Mouse (Mus musculus): ENCODE data around the gene Ppp1r3e. TPM values are rescaled to one million over a fixed set of nuclear protein-coding genes. Genes with fewer than 3 reads are reported as not detected.

Ppp1r3e gene
- polyA plus RNA-seq, 1 experiment: 26.7 TPM

Other genes starting within 250 kb of the Ppp1r3e start
- not detected in 2 replicates for gene Gm17606, start 236.6 kb downstream of the Ppp1r3e start, polyA plus RNA-seq (2012; rRNA removed)
- gene Cdh24, start 236.2 kb downstream of the Ppp1r3e start, polyA plus RNA-seq (2012; rRNA removed): 3.8 and 5.4 TPM in 2 replicates
- gene 1700123O20Rik, start 191.3 kb downstream of the Ppp1r3e start, polyA plus RNA-seq (2012; rRNA removed): 57.6 and 61.5 TPM in 2 replicates
- 94.9 and 98.3 TPM in 2 replicates for gene Acin1, start 190.6 kb downstream of the Ppp1r3e start, polyA plus RNA-seq (2012; rRNA removed)
- 0.08 and 0.16 TPM in 2 replicates for gene Gm29776, start 178.7 kb downstream of the Ppp1r3e start, polyA plus RNA-seq (2012; rRNA removed)
- 0.48 and 0.63 TPM in 2 replicates for gene Cebpe, start 165.4 kb downstream of the Ppp1r3e start, polyA plus RNA-seq (2012; rRNA removed)
- 41.8 and 54.3 TPM in 2 replicates for gene Slc7a8, start 95.6 kb downstream of the Ppp1r3e start, polyA plus RNA-seq (2012; rRNA removed)
- gene Rnf212b, start 63.4 kb downstream of the Ppp1r3e start, polyA plus RNA-seq (2012; rRNA removed): not detected in 2 replicates
- 9.1 and 10.1 TPM in 2 replicates for gene Homez, start 6.6 kb downstream of the Ppp1r3e start, polyA plus RNA-seq (2012; rRNA removed)
- gene Bcl2l2, start 5.8 kb upstream of the Ppp1r3e start, polyA plus RNA-seq (2012; rRNA removed): 76.2 and 83.0 TPM in 2 replicates
- gene Gm20521, start 5.9 kb upstream of the Ppp1r3e start, polyA plus RNA-seq (2012; rRNA removed): 1.4 and 4.1 TPM in 2 replicates
- gene Pabpn1, start 14.9 kb upstream of the Ppp1r3e start, polyA plus RNA-seq (2012; rRNA removed): 185 and 205 TPM in 2 replicates
- 63.8 and 66.2 TPM in 2 replicates for gene Slc22a17, start 35.6 kb upstream of the Ppp1r3e start, polyA plus RNA-seq (2012; rRNA removed)
- gene Efs, start 48.6 kb upstream of the Ppp1r3e start, polyA plus RNA-seq (2012; rRNA removed): 12.1 and 13.9 TPM in 2 replicates
- gene Il25, start 55.1 kb upstream of the Ppp1r3e start, polyA plus RNA-seq (2012; rRNA removed): 0.11 TPM in 1 of 2 replicates, not detected in the other
- 0.63 and 0.74 TPM in 2 replicates for gene Cmtm5, start 58.7 kb upstream of the Ppp1r3e start, polyA plus RNA-seq (2012; rRNA removed)
- 0.03 TPM in 1 of 2 replicates, not detected in the other for gene Myh6, start 89.4 kb upstream of the Ppp1r3e start, polyA plus RNA-seq (2012; rRNA removed)
- gene Gm17428, start 99.4 kb upstream of the Ppp1r3e start, polyA plus RNA-seq (2012; rRNA removed): not detected in 2 replicates
- 0.18 and 0.54 TPM in 2 replicates for gene Myh7, start 117.1 kb upstream of the Ppp1r3e start, polyA plus RNA-seq (2012; rRNA removed)
- gene Ngdn, start 137.9 kb upstream of the Ppp1r3e start, polyA plus RNA-seq (2012; rRNA removed): 12.1 and 14.6 TPM in 2 replicates
- gene Zfhx2, start 214.8 kb upstream of the Ppp1r3e start, polyA plus RNA-seq (2012; rRNA removed): 0.69 and 1.3 TPM in 2 replicates
- gene Thtpa, start 217.2 kb upstream of the Ppp1r3e start, polyA plus RNA-seq (2012; rRNA removed): 9.6 and 13.0 TPM in 2 replicates
- gene Ap1g2, start 229.0 kb upstream of the Ppp1r3e start, polyA plus RNA-seq (2012; rRNA removed): 19.2 and 26.4 TPM in 2 replicates
- gene Jph4, start 239.4 kb upstream of the Ppp1r3e start, polyA plus RNA-seq (2012; rRNA removed): 0.41 and 0.45 TPM in 2 replicates